Mouse (Mus musculus): ENCODE data around the gene Psma7. TPM values are rescaled to one million over a fixed set of nuclear protein-coding genes. Genes with fewer than 3 reads are reported as not detected.

The Psma7 gene
- polyA plus RNA-seq, 3 experiments from 2014 or later: 448 to 507 (median 458) TPM

GRCm38 (mm10) chr2:179998431-179998830, 43.8 kb downstream of the Psma7 start:
- ATAC-seq: no peak

GRCm38 (mm10) chr2:179993071-179993470, 49.2 kb downstream of the Psma7 start:
- no peak for ATAC-seq

- no peak for ATAC-seq
Measured at GRCm38 (mm10) chr2:179989098-179989497, 53.1 kb downstream of the Psma7 start.

- ATAC-seq: no peak
Measured at GRCm38 (mm10) chr2:179986437-179987022, 55.7 kb downstream of the Psma7 start.

Other genes starting within 250 kb of the Psma7 start
- 1 to 10 TPM; 4.3 to 7.2 (median 5.0) TPM for gene Taf4, start 65.8 kb downstream of the Psma7 start, polyA plus RNA-seq (2017; shearing (Covaris generic))
- 1 to 10 TPM; 2.4 to 3.9 (median 2.5) TPM for gene Lsm14b, start 17.4 kb downstream of the Psma7 start, polyA plus RNA-seq (2017; shearing (Covaris generic))
- gene Ss18l1, start 76 bp upstream of the Psma7 start, polyA plus RNA-seq (2017; shearing (Covaris generic)): 1 to 10 TPM; 1.4 to 2.4 (median 2.3) TPM
- 10 to 100 TPM; 28.5 to 51.3 (median 40.1) TPM for gene Mtg2, start 28.2 kb upstream of the Psma7 start, polyA plus RNA-seq (2017; shearing (Covaris generic))
- gene Hrh3, start 62.1 kb upstream of the Psma7 start, polyA plus RNA-seq (2017; shearing (Covaris generic)): not detected
- 10 to 100 TPM; 20.2 to 23.7 (median 21.9) TPM for gene Osbpl2, start 76.9 kb upstream of the Psma7 start, polyA plus RNA-seq (2017; shearing (Covaris generic))
- 100 to 1,000 TPM in 1 of 3 experiments, 10 to 100 TPM in 2; 85.6 to 103 (median 86.1) TPM for gene Adrm1, start 129.1 kb upstream of the Psma7 start, polyA plus RNA-seq (2017; shearing (Covaris generic))
- under 1 TPM in 2 of 3 experiments, not detected in 1; 0.33 to 0.40 TPM for gene Lama5, start 183.4 kb upstream of the Psma7 start, polyA plus RNA-seq (2017; shearing (Covaris generic))
- 1,000 to 10,000 TPM; 1,053 to 1,596 (median 1,304) TPM for gene Rps21, start 214.9 kb upstream of the Psma7 start, polyA plus RNA-seq (2017; shearing (Covaris generic))
- gene Cables2, start 231.1 kb upstream of the Psma7 start, polyA plus RNA-seq (2017; shearing (Covaris generic)): 1 to 10 TPM; 6.7 to 8.0 (median 7.7) TPM
- gene Rbbp8nl, start 247.4 kb upstream of the Psma7 start, polyA plus RNA-seq (2017; shearing (Covaris generic)): not detected

All from inflammation-experienced regulatory T-cells, adult 6 months (primary cell).